Mouse (Mus musculus): ENCODE measurements around the gene Gm49366. TPM values are rescaled to one million over a fixed set of nuclear protein-coding genes. Genes with fewer than 3 reads are reported as not detected.
"Not testable (repeated sequence)": the region's sequence is repeated elsewhere in the genome, so short reads cannot be mapped to it uniquely, and the experiment has no call there.

Gm49366 gene
- total RNA-seq, 4 experiments from 2014 or later: 1.3 TPM; not detected in 3

DNA sequence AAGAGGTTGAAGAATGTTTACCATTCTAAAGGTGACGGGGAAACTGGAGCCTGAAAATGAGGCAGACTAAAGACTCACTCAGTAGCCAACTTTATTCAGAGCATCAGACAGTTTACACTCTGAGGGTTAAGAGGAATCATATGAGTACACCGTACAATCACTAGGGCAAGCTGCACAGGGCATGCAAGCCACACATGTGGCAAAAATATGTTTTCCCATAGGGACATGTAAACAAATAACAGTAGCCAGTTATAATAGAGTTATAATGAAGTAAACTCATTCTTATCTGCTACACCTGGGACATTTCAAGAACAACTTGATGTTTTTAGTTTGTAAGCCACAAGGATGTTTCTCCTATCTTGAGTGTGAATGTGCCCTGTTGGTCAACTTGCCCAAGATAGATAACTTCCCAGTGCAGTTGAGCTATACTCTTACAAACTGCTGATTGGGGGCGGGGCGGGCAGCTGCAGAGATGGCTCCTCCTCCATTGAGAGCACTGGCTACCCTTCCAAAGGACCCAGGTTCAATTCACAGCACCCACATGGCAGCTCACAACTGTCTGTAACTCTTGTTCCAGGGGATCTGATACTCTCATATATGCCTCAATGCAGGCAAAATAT is 38.7 kb downstream of the Gm49366 start:
- DNase-seq (ENCODE audit: low spot score in 2 of 2): no peak

DNA sequence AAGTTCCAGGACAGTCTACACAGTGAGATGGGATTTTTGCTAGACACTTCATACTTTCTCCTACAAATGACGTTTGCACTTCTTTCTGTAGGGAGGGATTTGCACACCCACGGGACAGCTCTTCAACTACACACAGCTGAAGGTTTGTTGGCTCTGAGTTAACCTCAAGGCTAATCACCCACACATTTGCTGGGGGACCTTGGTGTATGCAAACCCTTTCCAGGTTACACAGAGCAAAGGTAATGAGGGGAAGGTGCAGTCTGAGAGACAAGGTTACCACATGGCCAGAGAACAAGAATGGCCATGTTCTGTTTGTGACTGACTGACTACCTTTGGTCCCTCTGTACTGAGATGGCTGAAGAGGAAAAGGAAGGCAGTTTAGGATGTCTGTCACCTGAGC is 45.1 kb downstream of the Gm49366 start:
- DNase-seq (ENCODE audit: low spot score in 2 of 2): no peak

- no peak for DNase-seq (ENCODE audit: low spot score in 2 of 2)
These were observed 45.8 kb downstream of the Gm49366 start for GRCm38 (mm10) chr12:84084581-84084980.

GRCm38 (mm10) chr12:84094666-84095065 is 55.9 kb downstream of the Gm49366 start:
- DNase-seq (ENCODE audit: low spot score in 2 of 2): not testable (repeated sequence)

DNA sequence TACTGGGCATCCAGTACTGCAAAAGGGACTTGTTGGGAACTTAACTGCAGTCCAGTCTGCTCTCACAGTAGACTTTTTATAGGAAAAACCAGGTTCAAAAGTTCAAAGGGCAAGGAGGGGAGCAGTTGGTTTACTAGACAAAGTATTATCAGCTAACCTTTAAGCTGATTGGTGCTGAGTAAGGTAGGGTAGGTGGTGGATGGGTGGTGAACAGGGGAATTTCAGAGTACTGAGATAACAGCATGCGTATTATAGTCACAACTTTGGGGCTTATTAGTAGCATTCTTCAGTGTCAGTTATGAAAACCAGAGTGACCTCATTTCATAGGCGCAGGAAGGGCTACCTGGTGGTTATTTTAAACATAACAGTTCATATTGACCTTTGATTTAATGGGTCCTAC is 60.9 kb downstream of the Gm49366 start:
- no peak for DNase-seq (ENCODE audit: low spot score in 2 of 2)

DNA sequence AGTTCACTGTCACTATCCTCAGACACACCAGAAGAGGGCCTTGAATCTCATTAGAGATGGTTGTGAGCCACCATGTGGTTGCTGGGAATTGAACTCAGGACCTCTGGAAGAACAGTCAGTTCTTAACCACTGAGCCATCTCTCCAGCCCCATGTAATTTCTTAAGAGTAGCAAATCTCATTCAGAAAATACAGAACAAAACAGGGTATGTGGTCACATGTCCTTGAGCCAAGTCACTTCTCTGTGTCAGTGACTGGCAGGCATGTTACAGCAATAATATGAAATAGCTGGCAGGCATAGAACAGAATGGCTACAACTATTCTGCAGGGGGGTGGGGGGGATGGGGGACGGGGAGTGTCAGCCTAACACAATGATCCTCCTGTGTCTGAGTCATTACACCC is 61.3 kb downstream of the Gm49366 start:
- DNase-seq (ENCODE audit: low spot score in 2 of 2): no peak

DNA sequence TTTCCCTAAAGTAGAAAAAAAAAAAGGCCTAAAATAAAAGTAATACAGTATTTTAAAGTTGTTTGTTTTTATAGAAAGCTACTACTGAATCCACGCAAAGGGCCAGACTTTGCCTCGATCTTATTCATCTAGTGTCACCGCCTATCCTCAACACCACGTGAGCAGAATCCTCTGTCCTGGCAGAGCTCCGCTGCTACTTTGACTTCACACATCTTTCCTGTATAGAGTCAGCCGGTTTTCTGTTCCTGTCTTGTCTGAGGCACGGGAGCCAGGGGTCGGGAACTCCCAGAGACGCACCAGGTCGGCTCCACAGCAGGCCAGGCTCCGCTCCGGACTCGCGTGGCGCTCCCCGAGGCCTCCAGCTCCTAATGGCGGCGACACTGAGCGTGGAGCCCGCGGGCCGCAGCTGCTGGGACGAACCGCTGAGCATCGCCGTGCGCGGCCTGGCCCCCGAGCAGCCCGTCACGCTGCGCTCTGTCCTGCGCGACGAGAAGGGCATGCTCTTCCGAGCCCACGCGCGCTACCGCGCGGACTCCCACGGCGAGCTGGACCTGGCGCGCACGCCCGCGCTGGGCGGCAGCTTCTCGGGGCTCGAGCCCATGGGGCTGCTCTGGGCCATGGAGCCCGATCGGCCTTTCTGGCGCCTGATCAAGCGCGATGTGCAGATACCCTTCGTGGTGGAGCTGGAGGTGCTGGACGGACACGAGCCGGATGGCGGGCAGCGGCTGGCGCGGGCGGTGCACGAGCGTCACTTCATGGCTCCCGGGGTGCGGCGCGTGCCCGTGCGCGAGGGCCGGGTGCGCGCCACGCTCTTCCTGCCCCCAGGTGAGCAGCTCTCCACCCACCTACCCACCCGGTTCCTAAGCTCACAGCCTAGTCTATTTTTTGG is 62.1 kb downstream of the Gm49366 start, which contains the start of gene Acot6:
Gene Acot6 (plus strand): TSS at position 51 of the 889 bp plus-strand sequence.
- DNase-seq (ENCODE audit: low spot score in 2 of 2): peak in 1 of 2 experiments; percentile 32

DNA sequence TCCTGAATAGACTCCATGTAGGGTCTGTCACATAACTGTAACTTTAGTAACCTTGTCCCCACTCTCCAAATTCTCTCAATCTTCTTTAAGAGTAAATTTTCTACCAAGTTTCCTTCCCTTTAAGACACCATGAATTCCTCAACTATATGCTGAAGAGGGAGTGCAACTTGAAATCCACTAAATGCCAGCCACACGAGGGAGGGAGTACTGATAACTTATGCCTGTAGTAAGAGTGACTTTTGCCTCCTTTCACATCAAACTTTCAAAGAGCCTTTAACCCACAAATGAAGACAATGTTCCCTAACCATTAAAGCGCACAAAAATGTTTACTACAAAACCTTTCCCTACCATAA is 62.7 kb downstream of the Gm49366 start:
- DNase-seq (ENCODE audit: low spot score in 2 of 2): no peak

- no peak for DNase-seq (ENCODE audit: low spot score in 2 of 2)
These were observed 68.3 kb downstream of the Gm49366 start for GRCm38 (mm10) chr12:84107012-84107411.

DNA sequence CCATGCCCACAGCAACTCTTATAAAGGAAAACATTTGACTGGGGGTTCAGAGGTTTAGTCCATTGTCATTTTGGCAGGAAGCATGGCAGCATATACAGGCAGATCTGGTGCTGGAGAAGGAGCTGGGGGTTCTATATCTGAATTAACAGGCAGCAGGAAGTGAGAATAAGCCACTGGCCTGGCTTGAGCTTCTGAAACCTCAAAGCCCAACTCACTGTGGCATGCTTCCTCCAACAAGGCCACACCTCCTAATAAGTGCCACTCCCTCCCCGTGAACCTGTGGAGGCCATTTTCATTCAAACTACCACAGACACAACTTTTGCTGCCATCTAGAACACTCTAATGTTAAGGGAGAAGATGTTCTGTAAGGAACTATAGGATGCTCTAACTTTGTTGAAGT is 69.0 kb downstream of the Gm49366 start:
- DNase-seq (ENCODE audit: low spot score in 2 of 2): no peak

Other genes starting within 250 kb of the Gm49366 start
- gene Numb, start 117.0 kb upstream of the Gm49366 start, total RNA-seq (2022): 10 to 100 TPM; 57.3 to 67.8 (median 60.5) TPM
- 10 to 100 TPM; 15.6 to 19.2 (median 16.2) TPM for gene Riox1, start 88.3 kb upstream of the Gm49366 start, total RNA-seq (2022)
- not detected for gene Heatr4, start 54.1 kb upstream of the Gm49366 start, total RNA-seq (2022)
- gene Acot2, start 51.1 kb upstream of the Gm49366 start, total RNA-seq (2022): 1 to 10 TPM; 8.1 to 9.4 (median 8.8) TPM
- 10 to 100 TPM; 13.7 to 20.6 (median 17.5) TPM for gene Acot1, start 29.4 kb upstream of the Gm49366 start, total RNA-seq (2022)
- 1 to 10 TPM; 2.1 to 2.9 (median 2.3) TPM for gene Acot4, start 556 bp upstream of the Gm49366 start, total RNA-seq (2022)
- 1 to 10 TPM; 2.0 to 3.2 (median 2.5) TPM for gene Acot3, start 13.2 kb downstream of the Gm49366 start, total RNA-seq (2022)
- gene Acot5, start 30.4 kb downstream of the Gm49366 start, total RNA-seq (2022): 1 to 10 TPM; 2.4 to 3.7 (median 3.5) TPM
- 1 to 10 TPM; 4.1 to 4.9 (median 4.1) TPM for gene Acot6, start 61.7 kb downstream of the Gm49366 start, total RNA-seq (2022)
- 10 to 100 TPM; 72.6 to 93.3 (median 83.6) TPM for gene Dnal1, start 75.4 kb downstream of the Gm49366 start, total RNA-seq (2022)
- gene Pnma1, start 109.6 kb downstream of the Gm49366 start, total RNA-seq (2022): 1 to 10 TPM; 5.1 to 6.3 (median 5.8) TPM
- 10 to 100 TPM; 17.8 to 23.3 (median 20.3) TPM for gene Elmsan1, start 179.9 kb downstream of the Gm49366 start, total RNA-seq (2022)
- gene Ptgr2, start 246.3 kb downstream of the Gm49366 start, total RNA-seq (2022): 10 to 100 TPM; 37.4 to 42.8 (median 42.2) TPM